Mouse (Mus musculus) thymus, adult 2 months (tissue): ENCODE data around the gene Trpm5.

Source experiments
- CTCF ChIP-seq: fragments of 200-500 bp; IDR thresholded peaks from 2 replicates; pipeline ENCODE4 v1.5.1; 2012; ENCODE audit warnings: mild to moderate bottlenecking, control low read depth, low read length, moderate library complexity, borderline replicate concordance; ENCODE audit not compliant: control insufficient read depth, poor library complexity, insufficient read depth; ENCODE audit errors: extremely low read depth
- POLR2A ChIP-seq: fragments of 200-500 bp; IDR thresholded peaks from 2 replicates; pipeline ENCODE4 v1.6.1; 2012; ENCODE audit warnings: mild to moderate bottlenecking, low read length, control low read depth, moderate library complexity; ENCODE audit not compliant: control insufficient read depth, poor library complexity, insufficient read depth; ENCODE audit errors: extremely low read depth

DNA sequence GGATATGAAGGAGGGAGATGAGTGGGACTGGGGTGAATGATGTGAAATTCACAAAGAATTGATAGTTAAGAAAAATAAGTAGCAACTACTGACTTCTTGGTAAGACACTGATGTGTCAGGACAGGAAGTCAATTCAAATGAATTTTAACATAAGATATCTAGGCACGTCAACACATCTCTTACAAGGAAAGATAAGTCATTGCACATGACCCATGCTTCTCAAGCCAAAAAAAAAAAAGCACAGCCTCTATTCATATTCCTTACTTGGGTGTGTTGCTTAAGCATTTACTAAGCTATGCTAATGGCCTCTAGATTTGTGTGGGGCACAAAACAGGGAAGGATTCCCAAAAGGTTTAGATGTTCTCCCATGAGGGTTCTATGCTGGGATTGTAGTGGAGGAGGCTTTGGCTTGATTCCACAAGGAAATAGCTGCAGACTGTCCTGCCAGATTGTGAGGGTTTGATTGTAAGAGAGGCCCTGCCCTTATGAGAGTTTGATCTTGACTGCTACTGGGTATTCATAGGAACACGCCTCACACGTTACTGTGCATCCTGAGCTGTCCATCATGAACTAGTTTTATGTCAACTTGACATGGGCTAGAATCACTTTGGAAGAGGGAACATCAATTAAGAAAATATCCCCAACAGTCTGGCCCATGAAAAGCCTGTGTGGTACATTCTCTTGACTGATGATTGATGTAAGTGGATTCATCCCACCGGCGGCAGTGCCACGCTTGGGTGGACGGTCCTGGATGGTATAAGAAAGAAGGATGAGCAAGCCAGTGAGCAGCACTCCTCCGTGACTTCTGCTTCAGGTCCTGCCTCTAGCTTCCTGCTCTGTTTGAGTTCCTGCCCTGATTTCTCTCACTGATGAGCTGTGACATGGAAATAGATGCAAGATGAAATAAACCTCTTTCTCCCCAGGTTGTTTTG lies 59.7 kb downstream of the Trpm5 start:
- TF ChIP-seq POLR2A, result no peak
- TF ChIP-seq CTCF, result no peak
